Mouse (Mus musculus): ENCODE results near the gene Il13.

- TF ChIP-seq CTCF (IDR thresholded peaks at IDR 0.05; ENCODE audit: extremely low read depth, insufficient read depth, low read length) (no peak), POLR2A (IDR thresholded peaks at IDR 0.05; ENCODE audit: extremely low read depth, insufficient read depth, low read length) (no peak)
Observed at GRCm38 (mm10) chr11:53620094-53620493, 14.4 kb downstream of the Il13 start.
